Mouse (Mus musculus) megakaryocyte, embryonic 14.5 days (primary cell): ENCODE results near the gene Pcp4.

ENCODE experiments used
- FLI1 ChIP-seq: IDR thresholded peaks from 2 replicates; pipeline ENCODE4 v1.6.1; 2012; ENCODE audit warnings: low read length, inconsistent platforms, mixed read lengths
- GATA1 ChIP-seq: IDR thresholded peaks from 3 replicates; pipeline ENCODE4 v1.6.1; 2012; ENCODE audit warnings: mixed read lengths, low read length, inconsistent platforms, borderline replicate concordance

- no peak for TF ChIP-seq GATA1
- no peak for TF ChIP-seq FLI1
These were observed 38.4 kb upstream of the Pcp4 start for GRCm38 (mm10) chr16:96429046-96429445.
